Mouse (Mus musculus) kidney, postnatal 0 days (tissue): ENCODE results near the gene Aff3. TPM values are rescaled to one million over a fixed set of nuclear protein-coding genes. Genes with fewer than 3 reads are reported as not detected.
A peak's percentile ranks its signal among the peaks of the same experiment; 100 is the strongest.

Source experiments
- ATAC-seq: fragments of 200-750 bp; cut with Nextera tagmentation; replicated peaks from 2 replicates; pipeline ENCODE4 v1.8.0; 2017; ENCODE audit warnings: low read depth, moderate number of reproducible peaks, moderate TSS enrichment, moderate library complexity; ENCODE audit not compliant: low FRiP score
- DNase-seq: peaks from one replicate; pipeline ENCODE4 v3.0.0-alpha.2; 2016; ENCODE audit warnings: low spot score
- H3K27ac ChIP-seq: fragments of 300-500 bp; sonication (generic); 2 replicates; pipeline ENCODE4 v1.5.1; 2014; ENCODE audit warnings: mild to moderate bottlenecking
- H3K27me3 ChIP-seq: fragments of 300-500 bp; sonication (generic); 2 replicates; pipeline ENCODE4 v1.6.1; 2014; ENCODE audit warnings: low read length, mixed read lengths; ENCODE audit not compliant: insufficient read depth
- H3K36me3 ChIP-seq: fragments of 300-500 bp; sonication (generic); 2 replicates; pipeline ENCODE4 v1.6.1; 2014; ENCODE audit warnings: low read length, mixed read lengths; ENCODE audit not compliant: insufficient read depth
- H3K4me1 ChIP-seq: fragments of 300-500 bp; sonication (generic); replicated peaks from 2 replicates; pipeline ENCODE4 v1.6.1; 2014; ENCODE audit warnings: antibody characterized with exemption, low read length, mixed read lengths; ENCODE audit not compliant: insufficient read depth
- H3K4me2 ChIP-seq: fragments of 300-500 bp; sonication (generic); 2 replicates; pipeline ENCODE4 v1.6.1; 2014; ENCODE audit warnings: mild to moderate bottlenecking, low read length, moderate library complexity, mixed read lengths
- H3K4me3 ChIP-seq: fragments of 300-500 bp; sonication (generic); replicated peaks from 2 replicates; pipeline ENCODE4 v1.5.1; 2014; ENCODE audit warnings: low read depth, low read length
- H3K9ac ChIP-seq: fragments of 300-500 bp; sonication (generic); 2 replicates; pipeline ENCODE4 v1.6.1; 2014; ENCODE audit warnings: low read depth, low read length
- H3K9me3 ChIP-seq: fragments of 300-500 bp; sonication (generic); replicated peaks from 2 replicates; pipeline ENCODE4 v1.6.1; 2016; ENCODE audit warnings: low read length, inconsistent platforms, mixed read lengths
- CTCF ChIP-seq: IDR thresholded peaks from 2 replicates; pipeline ENCODE4 v1.5.1; 2016; ENCODE audit warnings: antibody characterized with exemption, low read depth, mild to moderate bottlenecking, moderate library complexity
- WGBS: fragments of 180-500 bp; shearing (Covaris S2); extraction: QIAGEN DNeasy Blood & Tissue Kit; methylation state at CpG from one replicate; pipeline ENCODE4 v1.1.7; 2014; 5-methylcytosine and 5-hydroxymethylcytosine counted together
- polyA plus RNA-seq: library from polyadenylated mRNA; unstranded; fragments of >200 nt; fragmentation: Nextera tagmentation; extraction: Ambion mirVana; gene quantifications from 2 replicates; pipeline ENCODE4 v1.2.1, GENCODE M21; 2015

Gene Aff3
- polyA plus RNA-seq, 1 experiment from 2014 or later: 7.9 TPM

DNA sequence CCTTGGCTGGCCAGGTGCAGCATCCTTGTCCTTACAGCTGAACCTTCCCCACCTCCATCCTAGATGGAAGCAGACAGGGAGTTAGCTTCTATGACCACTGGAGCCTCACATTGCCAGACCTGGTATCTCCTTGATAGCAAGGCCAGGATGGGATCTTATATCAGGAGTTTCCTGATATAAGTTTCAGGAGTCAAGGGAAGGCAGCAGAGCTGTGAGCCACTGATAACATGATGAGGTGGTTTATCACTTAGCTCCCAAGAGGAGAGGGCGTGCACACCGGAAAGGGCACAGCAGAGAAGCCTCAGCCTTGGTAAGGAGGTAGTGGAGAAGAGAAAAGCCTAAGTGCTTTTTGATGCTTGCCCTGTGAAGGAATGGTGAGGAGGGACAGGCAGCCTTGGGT, 217.2 kb downstream of the Aff3 start:
- Histone ChIP-seq H3K4me2 (no peak overlapping the region), H3K27me3 (no peaks in the 10 kb centered on the region), H3K4me1 (0 out of 2 replicates have a peak, but pooled peaks cover 4% of the 10 kb centered on the region), H3K9me3 (no peaks in the 10 kb centered on the region), H3K4me3 (no peak overlapping the region), H3K27ac (no peak overlapping the region), H3K9ac (no peak overlapping the region), H3K36me3 (no peaks in the 10 kb centered on the region)
- ATAC-seq (no peak), DNase-seq (no peak)
- no peak for TF ChIP-seq CTCF
- WGBS: 69% methylated on average over 2 of the region's 2 CpGs

DNA sequence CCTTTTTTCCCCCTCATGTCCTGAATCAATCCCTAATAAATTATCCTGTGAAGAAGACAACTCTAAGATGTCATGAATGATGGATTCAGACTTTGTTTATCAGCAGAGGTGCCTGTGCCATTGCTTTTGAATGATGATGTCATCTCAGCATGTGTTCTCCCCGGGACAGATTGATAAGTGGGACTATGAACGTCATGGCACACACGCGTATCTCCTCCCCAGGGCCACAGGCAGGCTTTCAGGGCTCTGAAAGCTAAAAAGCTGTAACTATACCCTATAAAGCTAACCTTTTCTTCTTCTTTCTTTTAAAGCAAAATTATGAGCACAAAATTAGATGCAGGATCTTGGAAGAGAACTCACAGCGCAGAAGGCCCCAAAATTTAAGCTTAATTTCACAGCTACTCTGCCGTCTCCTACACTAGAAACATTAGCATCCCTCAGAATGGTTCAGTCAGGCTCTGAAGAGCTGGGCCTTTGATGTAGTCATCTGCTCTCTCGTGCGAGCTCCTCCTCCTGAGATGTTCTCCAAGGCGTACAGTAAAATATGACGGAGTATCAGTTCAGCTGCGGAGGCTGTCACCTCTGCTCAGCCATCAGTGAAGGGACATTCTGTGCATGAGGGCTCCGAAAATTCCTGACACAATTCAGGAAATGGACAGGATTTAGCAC, 218.5 kb downstream of the Aff3 start:
- no peak for ATAC-seq

DNA sequence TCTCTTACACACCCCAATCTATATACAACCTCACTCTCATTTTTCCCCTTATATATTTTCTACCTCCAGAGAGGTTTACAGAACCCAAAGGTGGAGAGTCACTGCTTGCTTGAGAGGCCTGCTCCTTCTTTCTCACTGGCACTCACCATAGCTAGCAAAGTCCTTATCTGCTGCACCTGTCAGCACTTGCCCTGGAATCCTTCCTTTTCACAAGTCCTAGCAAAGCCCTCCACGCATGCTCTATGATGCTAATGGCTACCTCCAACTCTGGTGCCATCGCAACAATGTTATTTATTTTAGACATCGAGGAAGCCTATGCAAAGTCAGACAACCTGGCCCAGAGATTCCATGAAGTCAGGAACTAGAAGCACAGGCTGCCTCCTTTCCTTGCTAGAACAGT, 221.9 kb downstream of the Aff3 start:
- peaks cover 20% of the 10 kb centered on the region for H3K4me1 ChIP-seq
- no peak for TF ChIP-seq CTCF
- H3K9me3 ChIP-seq: no peaks in the 10 kb centered on the region
- H3K9ac ChIP-seq: no peak overlapping the region
- no peak overlapping the region for H3K4me3 ChIP-seq
- WGBS: 90% methylated on average over 3 of the region's 3 CpGs
- no peak for DNase-seq
- no peak for ATAC-seq
- no peak overlapping the region for H3K27ac ChIP-seq
- no peaks in the 10 kb centered on the region for H3K36me3 ChIP-seq
- H3K27me3 ChIP-seq: no peaks in the 10 kb centered on the region
- H3K4me2 ChIP-seq: no peak overlapping the region

More for the DNA sequence above, 218.5 kb downstream of the Aff3 start:
- 0 out of 2 replicates have a peak, but pooled peaks cover 7% of the 10 kb centered on the region for H3K4me1 ChIP-seq
- H3K27me3 ChIP-seq: no peaks in the 10 kb centered on the region
- no peaks in the 10 kb centered on the region for H3K36me3 ChIP-seq
- H3K4me3 ChIP-seq: no peak overlapping the region
- no peaks in the 10 kb centered on the region for H3K9me3 ChIP-seq
- WGBS: 67% methylated on average over 12 of the region's 12 CpGs
- no peak overlapping the region for H3K9ac ChIP-seq
- no peak overlapping the region for H3K4me2 ChIP-seq
- no peak overlapping the region for H3K27ac ChIP-seq
- TF ChIP-seq CTCF: no peak
- DNase-seq: no peak

DNA sequence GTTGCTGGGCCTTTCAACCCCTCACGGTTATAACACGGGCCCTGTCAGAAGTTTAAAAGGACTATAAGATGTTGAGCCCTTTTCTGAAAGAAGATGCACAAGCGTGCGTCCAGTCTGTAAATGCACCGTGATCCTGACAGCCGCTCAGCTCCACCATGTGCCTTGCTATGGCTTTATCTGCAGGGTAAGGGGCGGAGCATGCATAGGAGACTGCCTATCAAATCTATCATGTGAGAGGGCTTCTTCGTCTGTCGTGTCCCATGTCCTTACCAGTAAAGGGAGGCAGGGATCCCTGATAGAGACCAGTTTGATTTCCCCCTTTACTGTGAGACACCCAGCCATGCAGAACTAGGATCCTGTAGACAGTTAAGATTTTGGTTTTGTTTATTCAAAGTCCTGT, 222.3 kb downstream of the Aff3 start:
- Histone ChIP-seq H3K27me3 (no peaks in the 10 kb centered on the region), H3K36me3 (no peaks in the 10 kb centered on the region), H3K4me2 (no peak overlapping the region), H3K4me1 (peaks cover 23% of the 10 kb centered on the region), H3K9me3 (no peaks in the 10 kb centered on the region), H3K9ac (no peak overlapping the region), H3K27ac (no peak overlapping the region), H3K4me3 (no peak overlapping the region)
- TF ChIP-seq CTCF: no peak
- no peak for ATAC-seq
- no peak for DNase-seq
- WGBS: 76% methylated on average over 9 of the region's 9 CpGs

GRCm38 (mm10) chr1:38441800-38442199, 223.0 kb downstream of the Aff3 start:
- no peaks in the 10 kb centered on the region for H3K27me3 ChIP-seq
- H3K9ac ChIP-seq: no peak overlapping the region
- no peak for DNase-seq
- H3K36me3 ChIP-seq: no peaks in the 10 kb centered on the region
- H3K4me2 ChIP-seq: no peak overlapping the region
- H3K9me3 ChIP-seq: no peaks in the 10 kb centered on the region
- peaks cover 23% of the 10 kb centered on the region for H3K4me1 ChIP-seq
- H3K27ac ChIP-seq: no peak overlapping the region
- ATAC-seq: no peak
- H3K4me3 ChIP-seq: no peak overlapping the region
- WGBS: 58% methylated on average over 2 of the region's 2 CpGs
- TF ChIP-seq CTCF: no peak

- Histone ChIP-seq H3K9me3 (no peaks in the 10 kb centered on the region), H3K36me3 (no peaks in the 10 kb centered on the region), H3K4me2 (no peak overlapping the region), H3K27me3 (no peaks in the 10 kb centered on the region), H3K27ac (peak overlapping the region; percentile 51; the same call in 1 of the 2 replicates), H3K9ac (no peak overlapping the region), H3K4me3 (no peak overlapping the region), H3K4me1 (peaks cover 30% of the 10 kb centered on the region)
- DNase-seq (peak; percentile 51), ATAC-seq (no peak)
- 24% methylated on average over 6 of the region's 6 CpGs for WGBS
- no peak for TF ChIP-seq CTCF
Observed at GRCm38 (mm10) chr1:38440471-38440815, 224.3 kb downstream of the Aff3 start.
